Mouse (Mus musculus) layer of hippocampus, adult 9-11 months (tissue): ENCODE data around the gene Pfkfb4.

ENCODE experiments used
- DNase-seq: peaks from one replicate; pipeline ENCODE4 v3.0.0; 2022

The Pfkfb4 gene

GRCm38 (mm10) chr9:108991428-108992084 lies at the start of gene Pfkfb4:
Pfkfb4 (plus strand) TSS chr9:108991778.
- peak; percentile 99 for DNase-seq

- no peak for DNase-seq
Measured at GRCm38 (mm10) chr9:108945111-108945510, 46.5 kb upstream of the Pfkfb4 start.

DNA sequence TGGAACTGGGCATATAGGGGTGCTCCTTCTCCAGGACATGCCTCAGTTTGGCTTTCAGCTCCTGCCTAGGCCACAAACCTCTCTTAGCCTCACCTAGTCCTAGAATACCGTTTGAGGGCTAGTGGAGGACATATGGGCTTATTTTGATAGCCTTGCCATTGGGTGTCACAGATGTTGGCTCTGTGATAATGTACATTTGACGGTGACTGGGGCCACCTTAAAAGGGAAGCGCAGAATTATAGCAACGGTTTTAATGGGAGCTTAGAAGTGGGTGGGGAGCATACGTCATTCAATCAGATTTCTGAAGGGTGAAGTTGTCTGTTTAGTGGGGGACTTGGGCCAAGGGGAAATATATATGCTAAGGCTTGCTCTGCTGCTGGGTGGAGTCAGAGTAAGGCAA lies 46.0 kb upstream of the Pfkfb4 start:
- no peak for DNase-seq

GRCm38 (mm10) chr9:108949231-108949966 lies 42.2 kb upstream of the Pfkfb4 start:
- no peak for DNase-seq

GRCm38 (mm10) chr9:108949967-108950728 lies 41.4 kb upstream of the Pfkfb4 start:
- DNase-seq = no peak

DNA sequence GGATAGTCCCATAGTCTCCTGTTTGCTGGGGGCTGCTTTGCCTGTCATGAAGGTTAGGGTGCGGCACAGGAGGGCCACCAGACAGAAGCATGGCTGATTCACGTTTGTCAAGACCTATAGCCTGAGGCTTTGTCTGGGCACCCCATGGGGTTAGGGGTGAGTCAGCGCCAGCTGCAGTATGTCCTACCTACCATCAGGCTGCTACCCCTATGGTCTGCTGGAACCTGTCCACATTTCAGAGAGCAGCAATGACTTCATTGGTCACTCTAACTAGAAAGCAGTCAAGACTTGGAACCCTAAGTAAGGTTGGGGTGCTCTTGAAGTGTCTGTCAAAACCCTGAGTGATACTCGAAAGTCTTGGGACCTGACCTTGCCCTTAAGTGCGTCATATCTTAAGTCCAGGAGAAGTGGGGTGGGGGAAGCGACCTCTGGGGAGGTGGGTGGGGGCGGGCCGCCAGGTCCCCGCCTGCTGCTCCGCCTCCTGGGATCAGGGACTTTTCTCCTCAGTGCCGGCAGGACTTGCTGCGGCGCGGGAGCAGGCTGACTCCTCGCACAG lies 38.4 kb upstream of the Pfkfb4 start, which contains the start of gene Col7a1:
Gene Col7a1 (plus strand): TSS at position 506 of the 556 bp plus-strand sequence.
- no peak for DNase-seq

DNA sequence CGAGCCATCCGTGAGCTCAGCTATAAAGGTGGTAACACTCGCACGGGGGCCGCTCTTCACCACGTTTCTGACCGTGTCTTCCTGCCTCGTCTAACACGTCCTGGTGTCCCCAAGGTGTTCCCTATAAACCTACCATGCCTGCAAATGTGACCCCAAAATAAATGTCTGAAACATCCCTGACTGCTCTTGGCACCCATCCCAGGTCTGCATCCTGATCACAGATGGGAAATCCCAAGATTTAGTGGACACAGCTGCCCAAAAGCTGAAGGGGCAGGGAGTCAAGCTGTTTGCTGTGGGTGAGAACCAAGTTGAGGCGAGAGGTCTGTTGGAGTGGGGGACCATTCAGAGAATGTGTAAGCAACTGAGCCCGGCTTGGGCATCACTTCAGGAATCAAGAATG lies 36.3 kb upstream of the Pfkfb4 start:
- DNase-seq = no peak

GRCm38 (mm10) chr9:108955846-108956245 lies 35.7 kb upstream of the Pfkfb4 start:
- no peak for DNase-seq

DNA sequence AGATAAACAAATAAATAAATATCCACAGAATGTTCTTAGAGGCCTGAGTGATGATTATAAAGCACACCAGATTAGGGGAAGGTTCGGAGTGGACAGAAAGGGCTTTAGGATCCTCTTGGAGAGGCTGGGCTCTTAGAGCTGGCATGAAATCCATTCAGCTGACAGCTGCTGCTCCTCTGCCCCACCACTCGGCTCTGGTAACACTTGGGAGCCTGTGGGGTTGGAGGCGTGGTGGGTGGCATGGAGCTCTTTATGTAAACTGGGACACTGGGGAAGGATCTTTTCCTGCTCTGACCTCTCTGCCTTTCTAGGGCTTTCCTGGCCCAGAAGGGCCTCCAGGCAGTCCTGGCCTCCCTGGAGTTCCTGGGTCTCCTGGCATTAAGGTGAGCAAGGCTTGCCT lies 28.0 kb upstream of the Pfkfb4 start:
- DNase-seq = no peak

GRCm38 (mm10) chr9:108964338-108964737 lies 27.2 kb upstream of the Pfkfb4 start:
- no peak for DNase-seq

DNA sequence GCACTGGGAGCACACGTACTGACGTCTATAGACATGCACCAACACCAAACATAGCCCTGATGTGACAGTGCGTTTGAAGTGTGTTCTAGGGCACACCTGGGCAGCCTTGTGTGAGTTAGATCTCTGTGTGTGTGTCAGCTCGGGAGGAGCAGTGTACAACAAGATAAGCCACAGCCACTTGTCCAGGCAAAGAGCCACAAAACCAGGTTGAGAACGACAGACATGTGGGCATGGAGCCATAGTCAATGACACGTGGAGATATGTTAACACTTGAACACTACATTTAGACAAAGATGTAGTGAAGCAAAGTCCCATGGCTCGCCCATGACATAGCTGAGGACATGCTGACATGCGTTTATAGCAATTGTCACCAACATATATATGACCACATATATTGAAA lies 21.0 kb upstream of the Pfkfb4 start:
- DNase-seq = no peak

DNA sequence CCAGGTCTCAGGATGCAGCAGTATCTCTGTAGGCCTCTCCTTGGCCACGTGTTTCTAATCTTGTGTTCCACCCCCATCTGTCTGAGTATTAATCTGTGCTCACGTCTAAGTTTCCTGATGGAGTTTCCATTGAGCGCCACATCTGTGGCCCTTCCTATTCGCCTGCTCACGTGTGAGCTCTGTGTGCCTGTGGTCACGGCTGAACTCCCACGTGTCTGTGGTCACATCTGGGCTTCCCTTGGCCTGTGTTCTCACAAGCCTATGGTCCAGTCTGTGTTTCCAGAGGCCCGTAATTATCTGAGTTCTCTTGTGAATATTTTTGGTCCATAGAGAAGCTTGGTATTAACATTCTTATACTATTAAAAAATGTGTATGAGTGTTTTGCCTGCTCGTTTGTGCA lies 15.1 kb upstream of the Pfkfb4 start:
- no peak for DNase-seq

DNA sequence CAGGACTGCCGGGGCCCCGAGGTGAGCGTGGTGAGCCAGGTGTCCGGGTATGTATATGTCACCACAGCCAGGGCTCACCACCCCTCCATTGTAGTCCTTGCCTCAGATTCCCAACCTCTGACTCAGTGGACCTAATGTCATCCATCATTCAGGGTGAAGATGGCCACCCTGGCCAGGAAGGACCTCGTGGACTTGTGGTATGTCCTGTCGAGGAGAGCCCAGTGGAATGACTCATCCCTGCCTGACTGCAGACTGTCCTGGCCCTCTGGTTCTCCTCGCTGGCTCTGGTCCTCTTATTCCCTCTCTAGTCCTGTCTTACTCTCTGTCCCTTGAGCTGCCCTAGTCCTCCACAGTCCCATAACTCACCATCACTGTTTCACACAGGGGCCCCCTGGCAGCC lies 13.6 kb upstream of the Pfkfb4 start:
- no peak for DNase-seq

- DNase-seq = no peak
Measured at GRCm38 (mm10) chr9:108982498-108982897, 9.1 kb upstream of the Pfkfb4 start.

- no peak for DNase-seq
Measured at GRCm38 (mm10) chr9:108983209-108983608, 8.4 kb upstream of the Pfkfb4 start.

DNA sequence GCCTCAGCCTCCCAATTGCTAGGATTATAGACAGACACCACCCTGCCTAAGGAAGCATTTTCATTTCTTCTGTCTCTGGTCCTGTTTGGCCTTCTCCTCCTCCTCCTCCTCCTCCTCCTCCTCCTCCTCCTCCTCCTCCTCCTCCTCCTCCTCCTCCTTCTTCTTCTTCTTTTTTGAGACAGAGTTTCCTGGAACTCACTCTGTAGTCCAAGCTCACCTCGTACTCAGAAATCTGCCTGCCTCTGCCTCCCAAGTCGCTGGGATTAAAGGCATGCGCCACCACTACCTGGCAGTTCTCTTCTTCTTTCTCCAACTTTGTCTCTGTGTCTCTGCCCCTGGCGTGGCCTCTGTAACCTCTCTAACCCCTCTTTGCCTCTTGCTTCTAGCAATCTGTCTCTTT lies 5.9 kb upstream of the Pfkfb4 start, which contains the start of gene Ucn2:
Gene Ucn2 (plus strand): TSS at position 301 of the 400 bp plus-strand sequence.
- no peak for DNase-seq

DNA sequence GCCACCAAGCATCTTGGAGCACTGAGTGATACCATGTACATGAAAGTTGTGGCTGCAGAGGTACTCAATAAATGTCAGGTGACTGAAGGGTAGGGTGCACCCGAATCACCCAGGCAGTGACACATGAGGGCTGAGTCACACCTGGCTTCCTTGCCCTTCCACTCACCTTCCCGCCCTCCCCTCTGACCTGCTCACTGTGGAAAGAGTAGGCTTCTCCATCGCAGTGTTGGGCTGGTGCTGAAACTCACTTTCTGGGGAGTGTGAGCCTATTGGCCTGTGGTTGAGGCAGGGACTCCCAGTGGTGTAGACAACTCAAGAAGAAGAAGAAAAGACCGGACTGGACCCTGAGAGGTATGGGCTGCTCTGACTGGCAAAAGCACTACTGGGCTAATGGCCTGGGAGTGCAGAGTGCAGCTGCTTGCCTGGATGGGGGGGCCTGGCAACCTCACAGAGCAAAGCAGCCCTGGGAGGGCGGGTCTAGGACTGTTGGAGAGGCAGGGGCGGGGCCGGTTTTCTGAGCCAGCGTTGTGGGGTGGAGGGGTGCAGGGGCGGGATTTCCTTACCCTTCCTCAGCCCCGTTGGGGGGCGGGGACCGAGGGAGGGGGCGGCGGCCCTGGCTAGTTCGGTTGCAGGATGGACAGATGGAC lies 3.8 kb upstream of the Pfkfb4 start:
- DNase-seq = no peak

- no peak for DNase-seq
Measured at GRCm38 (mm10) chr9:108989802-108990461, 1.6 kb upstream of the Pfkfb4 start.

DNA sequence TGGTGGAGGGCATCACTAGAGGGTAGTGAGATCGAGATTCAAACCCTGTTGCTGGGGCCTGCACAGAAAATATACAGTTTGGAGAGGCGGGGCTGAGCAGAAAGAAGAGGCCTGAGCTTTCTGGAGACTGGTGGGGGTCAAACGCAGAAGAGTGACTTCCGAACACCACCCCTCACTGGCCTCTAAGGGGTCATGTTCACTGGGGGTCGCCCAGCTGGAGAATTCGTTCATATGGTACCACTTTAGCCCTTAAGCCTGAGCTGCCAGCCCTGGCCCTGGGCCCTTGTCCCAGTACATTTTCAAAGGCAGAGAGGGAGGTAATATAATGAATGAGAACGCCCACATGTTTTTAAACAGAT lies 1.1 kb upstream of the Pfkfb4 start:
- DNase-seq = no peak

DNA sequence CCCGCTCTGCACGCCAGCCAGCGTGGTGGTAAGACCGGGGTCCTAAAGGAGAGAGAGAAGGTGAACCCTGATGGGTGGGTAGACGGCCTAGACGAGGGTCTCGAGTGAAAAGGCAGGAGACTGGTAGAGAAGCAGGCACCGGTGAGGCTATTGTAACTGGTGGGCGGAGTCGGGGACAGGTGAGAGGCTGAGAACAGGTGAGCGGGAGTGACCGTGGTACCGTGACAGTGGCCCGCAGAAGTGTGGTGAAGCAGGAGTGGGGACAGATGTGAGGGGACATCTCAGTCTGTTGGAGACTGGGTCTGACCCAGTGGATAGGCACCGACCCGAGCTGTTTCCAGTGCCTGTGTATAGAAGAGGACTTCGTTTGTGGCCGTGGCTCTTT lies 499 bp downstream of the Pfkfb4 start:
- no peak for DNase-seq

GRCm38 (mm10) chr9:108992620-108993361 lies 1.2 kb downstream of the Pfkfb4 start:
- no peak for DNase-seq

DNA sequence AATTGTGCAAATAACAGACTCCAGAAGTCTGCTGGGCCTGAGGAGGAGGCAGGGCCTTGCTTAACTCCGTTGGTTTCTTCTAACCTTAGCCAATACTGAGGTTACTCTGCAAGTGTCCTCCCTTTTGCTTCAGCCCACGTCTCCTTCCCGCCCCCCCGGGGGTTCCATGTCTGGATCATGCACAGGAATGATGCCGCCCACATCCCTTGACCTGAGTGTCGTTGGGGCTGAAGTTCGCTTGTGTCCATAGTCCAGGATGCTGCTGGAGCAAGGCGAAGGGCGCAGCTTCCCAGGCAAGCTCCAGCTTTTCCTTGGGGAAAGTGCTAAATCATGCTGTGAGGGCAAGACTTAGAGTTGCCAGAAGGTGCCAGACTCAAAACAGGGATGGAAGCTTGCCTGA lies 4.8 kb downstream of the Pfkfb4 start:
- DNase-seq = no peak
